Mouse (Mus musculus): ENCODE measurements around the gene Nos1ap. TPM values are rescaled to one million over a fixed set of nuclear protein-coding genes. Genes with fewer than 3 reads are reported as not detected.

Nos1ap gene
- polyA plus RNA-seq, 1 experiment from 2014 or later: 6.8 TPM

GRCm38 (mm10) chr1:170418131-170418530, 171.5 kb downstream of the Nos1ap start:
- no peaks in the 10 kb centered on the region for H3K9me3 ChIP-seq (ENCODE audit: control insufficient read depth, low read length)
- no peak overlapping the region for H3K4me3 ChIP-seq (ENCODE audit: low read depth, low read length)
- ATAC-seq (ENCODE audit: low FRiP score, low TSS enrichment) (no peak), DNase-seq (ENCODE audit: low spot score) (no peak)
- H3K9ac ChIP-seq (ENCODE audit: low read length): no peak overlapping the region
- 68% methylated on average over 1 of the region's 1 CpGs for WGBS
- no peak overlapping the region for H3K4me2 ChIP-seq (replicated peaks; ENCODE audit: low read depth)
- no peaks in the 10 kb centered on the region for H3K4me1 ChIP-seq (replicated peaks; ENCODE audit: control insufficient read depth, insufficient read depth)
- H3K27me3 ChIP-seq (ENCODE audit: control insufficient read depth, insufficient read depth, low read length): no peaks in the 10 kb centered on the region
- no peaks in the 10 kb centered on the region for H3K36me3 ChIP-seq (ENCODE audit: control insufficient read depth, insufficient read depth, low read length)
- no peak overlapping the region for H3K27ac ChIP-seq (replicated peaks)
- TF ChIP-seq CTCF (IDR thresholded peaks at IDR 0.05; ENCODE audit: low read depth): 0 out of 2 replicates have a peak, but pooled peaks have one; percentile 5
- no peak for TF ChIP-seq EP300 (optimal IDR thresholded peaks at IDR 0.05)

GRCm38 (mm10) chr1:170416967-170417366, 172.7 kb downstream of the Nos1ap start:
- ATAC-seq (ENCODE audit: low FRiP score, low TSS enrichment) (no peak), DNase-seq (ENCODE audit: low spot score) (no peak)
- Histone ChIP-seq H3K4me3 (ENCODE audit: low read depth, low read length) (no peak overlapping the region), H3K27me3 (ENCODE audit: control insufficient read depth, insufficient read depth, low read length) (no peaks in the 10 kb centered on the region), H3K36me3 (ENCODE audit: control insufficient read depth, insufficient read depth, low read length) (no peaks in the 10 kb centered on the region), H3K9ac (ENCODE audit: low read length) (no peak overlapping the region), H3K27ac (replicated peaks) (no peak overlapping the region), H3K9me3 (ENCODE audit: control insufficient read depth, low read length) (no peaks in the 10 kb centered on the region), H3K4me1 (replicated peaks; ENCODE audit: control insufficient read depth, insufficient read depth) (no peaks in the 10 kb centered on the region), H3K4me2 (replicated peaks; ENCODE audit: low read depth) (no peak overlapping the region)
- 85% methylated on average over 2 of the region's 2 CpGs for WGBS
- TF ChIP-seq EP300 (optimal IDR thresholded peaks at IDR 0.05): no peak
- TF ChIP-seq CTCF (IDR thresholded peaks at IDR 0.05; ENCODE audit: low read depth): no peak

GRCm38 (mm10) chr1:170416206-170416605, 173.5 kb downstream of the Nos1ap start:
- Histone ChIP-seq H3K36me3 (ENCODE audit: control insufficient read depth, insufficient read depth, low read length) (no peaks in the 10 kb centered on the region), H3K4me2 (replicated peaks; ENCODE audit: low read depth) (no peak overlapping the region), H3K9me3 (ENCODE audit: control insufficient read depth, low read length) (no peaks in the 10 kb centered on the region), H3K4me3 (ENCODE audit: low read depth, low read length) (no peak overlapping the region), H3K4me1 (replicated peaks; ENCODE audit: control insufficient read depth, insufficient read depth) (no peaks in the 10 kb centered on the region), H3K9ac (ENCODE audit: low read length) (no peak overlapping the region), H3K27ac (replicated peaks) (no peak overlapping the region), H3K27me3 (ENCODE audit: control insufficient read depth, insufficient read depth, low read length) (no peaks in the 10 kb centered on the region)
- ATAC-seq (ENCODE audit: low FRiP score, low TSS enrichment) (no peak), DNase-seq (ENCODE audit: low spot score) (no peak)
- no peak for TF ChIP-seq CTCF (IDR thresholded peaks at IDR 0.05; ENCODE audit: low read depth)
- no peak for TF ChIP-seq EP300 (optimal IDR thresholded peaks at IDR 0.05)
- 52% methylated on average over 6 of the region's 6 CpGs for WGBS

GRCm38 (mm10) chr1:170415395-170415794, 174.3 kb downstream of the Nos1ap start:
- Histone ChIP-seq H3K36me3 (ENCODE audit: control insufficient read depth, insufficient read depth, low read length) (no peaks in the 10 kb centered on the region), H3K9me3 (ENCODE audit: control insufficient read depth, low read length) (no peaks in the 10 kb centered on the region), H3K27ac (replicated peaks) (no peak overlapping the region), H3K27me3 (ENCODE audit: control insufficient read depth, insufficient read depth, low read length) (no peaks in the 10 kb centered on the region), H3K9ac (ENCODE audit: low read length) (no peak overlapping the region), H3K4me3 (ENCODE audit: low read depth, low read length) (no peak overlapping the region), H3K4me1 (replicated peaks; ENCODE audit: control insufficient read depth, insufficient read depth) (no peaks in the 10 kb centered on the region), H3K4me2 (replicated peaks; ENCODE audit: low read depth) (no peak overlapping the region)
- no peak for DNase-seq (ENCODE audit: low spot score)
- 67% methylated on average over 3 of the region's 3 CpGs for WGBS
- no peak for ATAC-seq (ENCODE audit: low FRiP score, low TSS enrichment)
- TF ChIP-seq EP300 (optimal IDR thresholded peaks at IDR 0.05): no peak
- TF ChIP-seq CTCF (IDR thresholded peaks at IDR 0.05; ENCODE audit: low read depth): no peak

GRCm38 (mm10) chr1:170410402-170411191, 179.1 kb downstream of the Nos1ap start:
- H3K4me1 ChIP-seq (replicated peaks; ENCODE audit: control insufficient read depth, insufficient read depth): no peaks in the 10 kb centered on the region
- no peak overlapping the region for H3K4me2 ChIP-seq (replicated peaks; ENCODE audit: low read depth)
- H3K4me3 ChIP-seq (ENCODE audit: low read depth, low read length): no peak overlapping the region
- TF ChIP-seq EP300 (optimal IDR thresholded peaks at IDR 0.05): no peak
- TF ChIP-seq CTCF (IDR thresholded peaks at IDR 0.05; ENCODE audit: low read depth): no peak
- H3K27ac ChIP-seq (replicated peaks): no peak overlapping the region
- peak; percentile 81 for DNase-seq (ENCODE audit: low spot score)
- H3K9ac ChIP-seq (ENCODE audit: low read length): no peak overlapping the region
- peak; percentile 98 for ATAC-seq (ENCODE audit: low FRiP score, low TSS enrichment)
- no peaks in the 10 kb centered on the region for H3K9me3 ChIP-seq (ENCODE audit: control insufficient read depth, low read length)
- H3K27me3 ChIP-seq (ENCODE audit: control insufficient read depth, insufficient read depth, low read length): no peaks in the 10 kb centered on the region
- no peaks in the 10 kb centered on the region for H3K36me3 ChIP-seq (ENCODE audit: control insufficient read depth, insufficient read depth, low read length)
- 69% methylated on average over 8 of the region's 8 CpGs for WGBS

GRCm38 (mm10) chr1:170409091-170409490, 180.6 kb downstream of the Nos1ap start:
- no peaks in the 10 kb centered on the region for H3K4me1 ChIP-seq (replicated peaks; ENCODE audit: control insufficient read depth, insufficient read depth)
- ATAC-seq (ENCODE audit: low FRiP score, low TSS enrichment) (no peak), DNase-seq (ENCODE audit: low spot score) (no peak)
- TF ChIP-seq CTCF (IDR thresholded peaks at IDR 0.05; ENCODE audit: low read depth): no peak
- 39% methylated on average over 4 of the region's 4 CpGs for WGBS
- H3K9ac ChIP-seq (ENCODE audit: low read length): no peak overlapping the region
- H3K27ac ChIP-seq (replicated peaks): no peak overlapping the region
- no peaks in the 10 kb centered on the region for H3K36me3 ChIP-seq (ENCODE audit: control insufficient read depth, insufficient read depth, low read length)
- H3K9me3 ChIP-seq (ENCODE audit: control insufficient read depth, low read length): no peaks in the 10 kb centered on the region
- no peaks in the 10 kb centered on the region for H3K27me3 ChIP-seq (ENCODE audit: control insufficient read depth, insufficient read depth, low read length)
- H3K4me2 ChIP-seq (replicated peaks; ENCODE audit: low read depth): no peak overlapping the region
- H3K4me3 ChIP-seq (ENCODE audit: low read depth, low read length): no peak overlapping the region
